Mouse (Mus musculus) erythroblast, embryonic 14.5 days (primary cell): Measurements from ENCODE around the gene B3gnt8.

Experiments
- GATA1 ChIP-seq: IDR thresholded peaks from 2 replicates; pipeline ENCODE4 v1.6.1; 2012; ENCODE audit warnings: low read length, inconsistent platforms, mixed read lengths
- TAL1 ChIP-seq: IDR thresholded peaks from 3 replicates; pipeline ENCODE4 v1.6.1; 2012; ENCODE audit warnings: low read length, inconsistent platforms, mixed read lengths

- no peak for TF ChIP-seq GATA1
- no peak for TF ChIP-seq TAL1
These were observed 1.2 kb downstream of the B3gnt8 start for GRCm38 (mm10) chr7:25627431-25628322.
